Mouse (Mus musculus): Measurements from ENCODE around the gene Dscam. TPM values are rescaled to one million over a fixed set of nuclear protein-coding genes. Genes with fewer than 3 reads are reported as not detected.

Dscam gene
- total and polyA plus RNA-seq, 2 experiments, result not detected

- peaks cover 12% of the 10 kb centered on the region for H3K4me1 ChIP-seq (ENCODE audit: control insufficient read depth, insufficient read depth, low read length)
- H3K9ac ChIP-seq (ENCODE audit: low read depth, low read length), result no peak overlapping the region
- DNase-seq (ENCODE audit: extremely low read depth, low read depth, low spot score), result no peak
- H3K79me2 ChIP-seq (ENCODE audit: control insufficient read depth, insufficient read depth, low read length), result no peaks in the 10 kb centered on the region
- H3K27ac ChIP-seq (replicated peaks; ENCODE audit: insufficient read depth, low read depth, low read length), result no peak overlapping the region
- WGBS, result 80% methylated on average over 11 of the region's 11 CpGs
- TF ChIP-seq CTCF (IDR thresholded peaks at IDR 0.05; ENCODE audit: low read depth, low read length) (no peak), POLR2A (IDR thresholded peaks at IDR 0.05; ENCODE audit: extremely low read depth, insufficient read depth, low read length) (no peak)
- H3K4me3 ChIP-seq (ENCODE audit: insufficient read depth, low read depth, low read length), result no peak overlapping the region
- no peaks in the 10 kb centered on the region for H3K27me3 ChIP-seq (ENCODE audit: control insufficient read depth, insufficient read depth, low read length)
- H3K36me3 ChIP-seq (ENCODE audit: control insufficient read depth, insufficient read depth, low read length), result no peaks in the 10 kb centered on the region
These were observed 224.9 kb downstream of the Dscam start for GRCm38 (mm10) chr16:96945468-96946302.

- WGBS, result 26% methylated on average over 2 of the region's 2 CpGs
These were observed 226.9 kb downstream of the Dscam start for GRCm38 (mm10) chr16:96943648-96944047.

GRCm38 (mm10) chr16:96934795-96935194 lies 235.8 kb downstream of the Dscam start:
- H3K27ac ChIP-seq (replicated peaks; ENCODE audit: insufficient read depth, low read depth, low read length), result no peak overlapping the region
- no peaks in the 10 kb centered on the region for H3K4me1 ChIP-seq (ENCODE audit: control insufficient read depth, insufficient read depth, low read length)
- H3K27me3 ChIP-seq (ENCODE audit: control insufficient read depth, insufficient read depth, low read length), result no peaks in the 10 kb centered on the region
- no peak for DNase-seq (ENCODE audit: extremely low read depth, low read depth, low spot score)
- no peak for TF ChIP-seq POLR2A (IDR thresholded peaks at IDR 0.05; ENCODE audit: extremely low read depth, insufficient read depth, low read length)
- TF ChIP-seq CTCF (IDR thresholded peaks at IDR 0.05; ENCODE audit: low read depth, low read length), result no peak
- no peaks in the 10 kb centered on the region for H3K79me2 ChIP-seq (ENCODE audit: control insufficient read depth, insufficient read depth, low read length)
- H3K36me3 ChIP-seq (ENCODE audit: control insufficient read depth, insufficient read depth, low read length), result no peaks in the 10 kb centered on the region
- H3K9ac ChIP-seq (ENCODE audit: low read depth, low read length), result no peak overlapping the region
- WGBS, result 98% methylated on average over 2 of the region's 2 CpGs
- H3K4me3 ChIP-seq (ENCODE audit: insufficient read depth, low read depth, low read length), result no peak overlapping the region

More at GRCm38 (mm10) chr16:96943648-96944047, 226.9 kb downstream of the Dscam start:
- Histone ChIP-seq H3K4me3 (ENCODE audit: insufficient read depth, low read depth, low read length) (no peak overlapping the region), H3K36me3 (ENCODE audit: control insufficient read depth, insufficient read depth, low read length) (no peaks in the 10 kb centered on the region), H3K4me1 (ENCODE audit: control insufficient read depth, insufficient read depth, low read length) (peaks cover 12% of the 10 kb centered on the region), H3K27ac (replicated peaks; ENCODE audit: insufficient read depth, low read depth, low read length) (no peak overlapping the region), H3K79me2 (ENCODE audit: control insufficient read depth, insufficient read depth, low read length) (no peaks in the 10 kb centered on the region), H3K27me3 (ENCODE audit: control insufficient read depth, insufficient read depth, low read length) (no peaks in the 10 kb centered on the region), H3K9ac (ENCODE audit: low read depth, low read length) (no peak overlapping the region)
- peak; percentile 98 for DNase-seq (ENCODE audit: extremely low read depth, low read depth, low spot score)
- TF ChIP-seq CTCF (IDR thresholded peaks at IDR 0.05; ENCODE audit: low read depth, low read length) (no peak), POLR2A (IDR thresholded peaks at IDR 0.05; ENCODE audit: extremely low read depth, insufficient read depth, low read length) (no peak)

- H3K4me3 ChIP-seq (ENCODE audit: insufficient read depth, low read depth, low read length), result no peak overlapping the region
- H3K9ac ChIP-seq (ENCODE audit: low read depth, low read length), result no peak overlapping the region
- no peaks in the 10 kb centered on the region for H3K79me2 ChIP-seq (ENCODE audit: control insufficient read depth, insufficient read depth, low read length)
- H3K27ac ChIP-seq (replicated peaks; ENCODE audit: insufficient read depth, low read depth, low read length), result no peak overlapping the region
- peak; percentile 67 for DNase-seq (ENCODE audit: extremely low read depth, low read depth, low spot score)
- no peaks in the 10 kb centered on the region for H3K4me1 ChIP-seq (ENCODE audit: control insufficient read depth, insufficient read depth, low read length)
- H3K27me3 ChIP-seq (ENCODE audit: control insufficient read depth, insufficient read depth, low read length), result no peaks in the 10 kb centered on the region
- 46% methylated on average over 6 of the region's 6 CpGs for WGBS
- H3K36me3 ChIP-seq (ENCODE audit: control insufficient read depth, insufficient read depth, low read length), result no peaks in the 10 kb centered on the region
- TF ChIP-seq POLR2A (IDR thresholded peaks at IDR 0.05; ENCODE audit: extremely low read depth, insufficient read depth, low read length) (no peak), CTCF (IDR thresholded peaks at IDR 0.05; ENCODE audit: low read depth, low read length) (no peak)
These were observed 238.3 kb downstream of the Dscam start for GRCm38 (mm10) chr16:96932211-96932610.

- Histone ChIP-seq H3K9ac (ENCODE audit: low read depth, low read length) (no peak overlapping the region), H3K27ac (replicated peaks; ENCODE audit: insufficient read depth, low read depth, low read length) (no peak overlapping the region), H3K79me2 (ENCODE audit: control insufficient read depth, insufficient read depth, low read length) (no peaks in the 10 kb centered on the region), H3K4me3 (ENCODE audit: insufficient read depth, low read depth, low read length) (no peak overlapping the region), H3K27me3 (ENCODE audit: control insufficient read depth, insufficient read depth, low read length) (no peaks in the 10 kb centered on the region), H3K4me1 (ENCODE audit: control insufficient read depth, insufficient read depth, low read length) (no peaks in the 10 kb centered on the region), H3K36me3 (ENCODE audit: control insufficient read depth, insufficient read depth, low read length) (no peaks in the 10 kb centered on the region)
- peak; percentile 25; the same call in 1 of the 2 replicates for TF ChIP-seq CTCF (IDR thresholded peaks at IDR 0.05; ENCODE audit: low read depth, low read length)
- no peak for TF ChIP-seq POLR2A (IDR thresholded peaks at IDR 0.05; ENCODE audit: extremely low read depth, insufficient read depth, low read length)
- WGBS, result 78% methylated on average over 2 of the region's 2 CpGs
- DNase-seq (ENCODE audit: extremely low read depth, low read depth, low spot score), result no peak
These were observed 238.8 kb downstream of the Dscam start for GRCm38 (mm10) chr16:96931771-96932170.

- H3K9ac ChIP-seq (ENCODE audit: low read depth, low read length), result no peak overlapping the region
- 87% methylated on average over 1 of the region's 1 CpGs for WGBS
- H3K27ac ChIP-seq (replicated peaks; ENCODE audit: insufficient read depth, low read depth, low read length), result no peak overlapping the region
- H3K27me3 ChIP-seq (ENCODE audit: control insufficient read depth, insufficient read depth, low read length), result no peaks in the 10 kb centered on the region
- no peak for TF ChIP-seq POLR2A (IDR thresholded peaks at IDR 0.05; ENCODE audit: extremely low read depth, insufficient read depth, low read length)
- no peak for TF ChIP-seq CTCF (IDR thresholded peaks at IDR 0.05; ENCODE audit: low read depth, low read length)
- H3K36me3 ChIP-seq (ENCODE audit: control insufficient read depth, insufficient read depth, low read length), result no peaks in the 10 kb centered on the region
- no peaks in the 10 kb centered on the region for H3K79me2 ChIP-seq (ENCODE audit: control insufficient read depth, insufficient read depth, low read length)
- no peak overlapping the region for H3K4me3 ChIP-seq (ENCODE audit: insufficient read depth, low read depth, low read length)
- H3K4me1 ChIP-seq (ENCODE audit: control insufficient read depth, insufficient read depth, low read length), result no peaks in the 10 kb centered on the region
- DNase-seq (ENCODE audit: extremely low read depth, low read depth, low spot score), result no peak
These were observed 242.5 kb downstream of the Dscam start for GRCm38 (mm10) chr16:96928011-96928410.
